Mouse (Mus musculus) ES-Bruce4 (cell line): ENCODE data around the gene 2900011O08Rik.

Source experiments
- CTCF ChIP-seq: IDR thresholded peaks from one replicate; pipeline ENCODE4 v1.8.1; 2011; ENCODE audit warnings: low read depth, low read length
- EP300 ChIP-seq: IDR thresholded peaks from 2 replicates; pipeline ENCODE4 v1.6.1; 2011; ENCODE audit warnings: low read depth, low read length; ENCODE audit not compliant: insufficient read depth
- POLR2A ChIP-seq: IDR thresholded peaks from one replicate; pipeline ENCODE4 v1.8.1; 2011; ENCODE audit warnings: low read length; ENCODE audit not compliant: insufficient read depth

- TF ChIP-seq POLR2A (no peak), CTCF (no peak), EP300 (no peak)
These were observed 72.1 kb downstream of the 2900011O08Rik start for GRCm38 (mm10) chr16:14058541-14058940.
